Mouse (Mus musculus): ENCODE results near the gene 3830406C13Rik.

The 3830406C13Rik gene

GRCm38 (mm10) chr14:12343451-12343941, 59.5 kb downstream of the 3830406C13Rik start:
- no peak for DNase-seq

- DNase-seq: no peak
Observed at GRCm38 (mm10) chr14:12344061-12344745, 60.2 kb downstream of the 3830406C13Rik start.

- DNase-seq: no peak
Observed at GRCm38 (mm10) chr14:12344746-12345240, 60.8 kb downstream of the 3830406C13Rik start.

- DNase-seq: no peak
Observed at GRCm38 (mm10) chr14:12345241-12345921, 61.4 kb downstream of the 3830406C13Rik start.

GRCm38 (mm10) chr14:12346011-12346864, 62.3 kb downstream of the 3830406C13Rik start:
- no peak for DNase-seq

- no peak for DNase-seq
Observed at GRCm38 (mm10) chr14:12346865-12347600, 63.1 kb downstream of the 3830406C13Rik start.

GRCm38 (mm10) chr14:12348089-12348488, 64.1 kb downstream of the 3830406C13Rik start, which contains the start of gene Fezf2:
TSS of gene Fezf2 (minus strand) at chr14:12348189.
- no peak for DNase-seq

- DNase-seq: no peak
Observed at GRCm38 (mm10) chr14:12349334-12350090, 65.5 kb downstream of the 3830406C13Rik start.

- no peak for DNase-seq
Observed at GRCm38 (mm10) chr14:12350271-12350916, 66.4 kb downstream of the 3830406C13Rik start.

Data from cerebellum, adult 9-11 months (tissue).